Mouse (Mus musculus) small intestine, adult 2 months (tissue): Measurements from ENCODE around the gene Sla2. TPM values are rescaled to one million over a fixed set of nuclear protein-coding genes. Genes with fewer than 3 reads are reported as not detected.
"Not testable (repeated sequence)": the region's sequence is repeated elsewhere in the genome, so short reads cannot be mapped to it uniquely, and the experiment has no call there.

Experiments
- H3K27ac ChIP-seq: fragments of 200-500 bp; 2 replicates; pipeline ENCODE4 v1.5.1; 2012; ENCODE audit warnings: low read depth, low read length, control low read depth, inconsistent platforms; ENCODE audit not compliant: insufficient read depth
- H3K27me3 ChIP-seq: fragments of 200-500 bp; 2 replicates; pipeline ENCODE4 v1.6.1; 2012; ENCODE audit warnings: mild to moderate bottlenecking, moderate library complexity, low read length, inconsistent platforms; ENCODE audit not compliant: control insufficient read depth, insufficient read depth
- H3K36me3 ChIP-seq: fragments of 200-500 bp; 2 replicates; pipeline ENCODE4 v1.6.1; 2012; ENCODE audit warnings: mild to moderate bottlenecking, low read length, control low read depth, inconsistent platforms; ENCODE audit not compliant: control insufficient read depth, insufficient read depth
- H3K4me1 ChIP-seq: fragments of 200-500 bp; 2 replicates; pipeline ENCODE4 v1.6.1; 2012; ENCODE audit warnings: low read length, inconsistent platforms, mixed read lengths; ENCODE audit not compliant: control insufficient read depth, insufficient read depth, insufficient read length
- H3K4me3 ChIP-seq: fragments of 200-500 bp; 2 replicates; pipeline ENCODE4 v1.5.1; 2012; ENCODE audit warnings: low read depth, mild to moderate bottlenecking, control low read depth, inconsistent platforms, low read length, moderate library complexity
- CTCF ChIP-seq: fragments of 200-500 bp; IDR thresholded peaks from 2 replicates; pipeline ENCODE4 v1.5.1; 2012; ENCODE audit warnings: low read depth, mild to moderate bottlenecking, control low read depth, inconsistent platforms, low read length, moderate library complexity, mixed read lengths; ENCODE audit not compliant: insufficient replicate concordance, insufficient read length; ENCODE audit errors: extremely low read depth
- POLR2A ChIP-seq: fragments of 200-500 bp; IDR thresholded peaks from 2 replicates; pipeline ENCODE4 v1.6.1; 2012; ENCODE audit warnings: low read depth, mild to moderate bottlenecking, control low read depth, inconsistent platforms, low read length, moderate library complexity
- WGBS: fragments of 180-500 bp; shearing (Covaris S2); methylation state at CpG from one replicate; pipeline ENCODE4 v1.1.7; 2018; 5-methylcytosine and 5-hydroxymethylcytosine counted together
- polyA plus RNA-seq: library from polyadenylated mRNA; depleted of rRNA; stranded (reverse); fragments of >200 nt; gene quantifications from 2 replicates; pipeline ENCODE4 v1.2.3, GENCODE M21; 2012

Gene Sla2
- polyA plus RNA-seq, 1 experiment: 2.0 TPM

- WGBS: 79% methylated on average over 3 of the region's 3 CpGs
- TF ChIP-seq CTCF (no peak), POLR2A (no peak)
- Histone ChIP-seq H3K4me1 (peaks cover 2% of the 10 kb centered on the region; the same call in 1 of the 2 replicates), H3K4me3 (no peak overlapping the region), H3K27me3 (no peaks in the 10 kb centered on the region), H3K36me3 (no peaks in the 10 kb centered on the region), H3K27ac (no peak overlapping the region)
These were observed 1.5 kb upstream of the Sla2 start for GRCm38 (mm10) chr2:156888490-156888889.

DNA sequence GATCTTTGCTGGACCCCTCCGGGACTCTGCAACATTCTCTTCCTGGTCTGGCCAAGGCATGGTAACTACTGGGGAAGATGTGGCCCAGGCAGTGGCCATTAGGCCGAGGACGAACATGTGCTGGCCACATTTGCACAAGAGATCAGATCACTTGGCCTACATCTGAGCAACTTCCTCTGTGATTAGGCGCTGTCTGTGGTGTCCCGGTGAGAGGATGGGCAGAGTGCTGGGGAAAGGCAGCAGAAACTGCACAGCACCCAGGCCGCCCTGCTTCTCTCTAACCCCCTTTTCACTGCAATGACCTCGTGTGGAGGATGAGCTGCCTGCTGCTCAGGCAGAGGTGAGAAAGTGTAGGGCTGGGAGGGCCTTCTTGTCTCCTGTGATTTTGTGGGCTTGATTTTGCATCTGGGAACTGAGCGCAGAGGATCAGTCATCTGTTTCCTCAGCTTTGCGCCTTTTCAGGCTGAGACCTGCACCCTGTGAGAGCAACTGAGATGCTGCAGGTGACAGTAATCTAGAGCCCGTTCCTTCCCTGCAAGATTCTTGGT lies 834 bp downstream of the Sla2 start:
- H3K27me3 ChIP-seq: no peaks in the 10 kb centered on the region
- no peak for TF ChIP-seq POLR2A
- no peak for TF ChIP-seq CTCF
- H3K4me1 ChIP-seq: peaks cover 2% of the 10 kb centered on the region; the same call in 1 of the 2 replicates
- peak overlapping the region; percentile 55 for H3K4me3 ChIP-seq
- H3K36me3 ChIP-seq: no peaks in the 10 kb centered on the region
- H3K27ac ChIP-seq: peak overlapping the region; percentile 66
- 82% methylated on average over 10 of the region's 10 CpGs for WGBS

DNA sequence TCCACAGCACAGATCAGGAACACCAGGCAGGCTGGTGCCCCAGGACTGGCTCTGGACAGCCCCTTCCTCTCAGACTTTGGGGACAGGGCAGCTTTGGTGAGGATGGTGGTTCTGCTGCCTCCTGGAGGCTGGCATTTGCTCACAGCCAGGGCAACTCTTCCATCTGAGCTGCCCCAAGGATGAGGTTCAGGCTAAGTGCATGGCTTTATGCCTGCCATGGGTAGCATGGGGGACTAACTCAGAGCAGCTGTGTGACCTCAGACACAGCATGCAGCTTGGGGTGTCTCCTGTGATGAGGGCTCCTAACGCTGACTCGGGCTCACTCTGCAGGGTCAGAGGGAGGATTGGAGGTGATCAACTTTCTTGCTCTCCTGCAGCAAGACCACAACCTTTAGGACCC lies 1.3 kb downstream of the Sla2 start:
- not testable (repeated sequence) for H3K4me1 ChIP-seq, H3K36me3 ChIP-seq, H3K27me3 ChIP-seq, H3K27ac ChIP-seq
- H3K4me3 ChIP-seq: peak overlapping the region; percentile 55
- 77% methylated on average over 2 of the region's 2 CpGs for WGBS

- Histone ChIP-seq H3K4me1 (peaks cover 2% of the 10 kb centered on the region; the same call in 1 of the 2 replicates), H3K27ac (no peak overlapping the region), H3K36me3 (no peaks in the 10 kb centered on the region), H3K4me3 (no peak overlapping the region), H3K27me3 (no peaks in the 10 kb centered on the region)
- TF ChIP-seq POLR2A (no peak), CTCF (no peak)
- 50% methylated on average over 10 of the region's 10 CpGs for WGBS
These were observed 2.4 kb downstream of the Sla2 start for GRCm38 (mm10) chr2:156884396-156885211.

DNA sequence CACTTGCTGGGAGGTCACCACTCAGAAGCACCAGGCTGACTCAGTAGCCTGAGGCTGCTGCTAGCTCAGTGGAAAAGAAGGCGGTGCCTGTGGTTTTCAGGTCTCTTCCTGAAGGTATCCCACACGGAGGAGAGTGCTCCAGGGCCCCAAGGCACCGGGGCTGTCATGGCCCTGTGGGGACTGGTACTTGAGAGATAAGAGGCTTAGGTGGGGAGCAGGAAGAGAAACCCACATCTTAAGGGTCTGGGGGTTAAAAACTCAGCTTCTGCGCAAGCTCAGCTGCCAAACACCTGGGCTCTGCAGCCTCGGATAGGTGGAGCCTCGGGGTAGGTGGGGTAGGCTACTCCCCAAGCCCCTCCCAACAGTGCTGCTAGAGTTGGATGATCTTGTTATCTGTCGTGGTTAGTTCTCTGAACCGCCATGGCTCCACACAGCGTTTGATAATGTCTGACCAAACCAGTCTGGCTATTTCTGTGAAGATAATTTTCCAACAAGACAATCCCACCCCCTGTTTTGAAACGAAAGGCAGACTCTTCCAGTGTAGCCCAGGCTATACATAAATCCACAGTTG lies 4.5 kb downstream of the Sla2 start:
- Histone ChIP-seq H3K4me3 (no peak overlapping the region), H3K27me3 (no peaks in the 10 kb centered on the region), H3K27ac (no peak overlapping the region), H3K36me3 (no peaks in the 10 kb centered on the region), H3K4me1 (peaks cover 4% of the 10 kb centered on the region; the same call in 1 of the 2 replicates)
- 35% methylated on average over 10 of the region's 10 CpGs for WGBS
- no peak for TF ChIP-seq CTCF
- no peak for TF ChIP-seq POLR2A

GRCm38 (mm10) chr2:156879541-156879940 lies 7.5 kb downstream of the Sla2 start:
- Histone ChIP-seq H3K27ac (no peak overlapping the region), H3K27me3 (no peaks in the 10 kb centered on the region), H3K4me1 (peaks cover 2% of the 10 kb centered on the region; the same call in 1 of the 2 replicates), H3K36me3 (peaks cover 4% of the 10 kb centered on the region; the same call in 1 of the 2 replicates), H3K4me3 (no peak overlapping the region)
- TF ChIP-seq POLR2A (no peak), CTCF (no peak)
- WGBS: 81% methylated on average over 3 of the region's 3 CpGs

DNA sequence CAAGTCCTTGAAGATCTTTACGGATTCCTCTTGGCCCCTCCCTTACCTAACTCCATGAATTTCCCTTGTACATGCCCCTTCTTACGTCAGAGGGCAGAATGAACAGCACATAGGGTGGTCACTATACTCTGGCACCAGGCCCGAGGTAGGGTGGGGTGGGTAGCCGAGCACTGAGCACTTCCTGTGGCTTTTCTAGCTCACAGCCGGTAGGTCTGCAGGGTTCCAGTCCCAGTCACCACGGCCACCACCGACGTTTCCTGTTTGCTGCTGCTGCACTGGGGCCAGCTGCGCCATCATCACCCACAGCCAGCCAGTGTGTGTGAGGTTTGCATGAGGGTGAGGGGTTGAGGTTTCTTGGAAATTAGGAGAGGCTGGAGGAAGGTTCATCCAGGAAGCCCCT lies 9.3 kb downstream of the Sla2 start:
- WGBS: 53% methylated on average over 9 of the region's 9 CpGs
- peaks cover 20% of the 10 kb centered on the region for H3K36me3 ChIP-seq

More for the DNA sequence above, 9.3 kb downstream of the Sla2 start:
- Histone ChIP-seq H3K27ac (peak overlapping the region; percentile 55; the same call in 1 of the 2 replicates), H3K4me1 (0 out of 2 replicates have a peak, but pooled peaks cover 2% of the 10 kb centered on the region), H3K27me3 (no peaks in the 10 kb centered on the region), H3K4me3 (no peak overlapping the region)
- TF ChIP-seq CTCF (no peak), POLR2A (no peak)
